Mouse (Mus musculus): ENCODE measurements around the gene Gm20388.

DNA sequence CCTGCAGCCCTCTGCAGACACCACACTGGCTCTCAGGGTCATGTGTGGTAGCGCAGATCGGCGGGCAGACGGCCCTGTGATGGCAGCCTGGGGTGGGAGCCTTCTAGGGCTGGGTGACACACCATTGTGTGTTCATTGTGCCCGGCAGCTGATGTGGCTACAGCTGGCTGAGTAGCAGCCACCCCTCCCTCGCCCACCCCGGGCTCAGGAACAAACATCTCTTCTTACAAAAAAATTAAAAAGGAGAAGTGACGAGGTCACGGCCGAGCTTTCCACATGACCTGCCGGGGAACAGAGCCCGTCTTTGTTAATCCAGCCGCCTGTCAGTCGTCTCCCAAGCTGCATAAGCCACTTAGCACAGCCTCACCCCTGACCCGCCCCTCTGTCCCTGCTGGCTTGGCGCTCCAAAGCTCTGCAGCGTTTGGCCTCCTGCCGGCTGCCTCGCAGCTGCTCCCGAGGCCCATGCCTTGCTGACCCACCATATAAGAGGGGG is 412.4 kb downstream of the Gm20388 start:
- TF ChIP-seq ZC3H11A (IDR thresholded peaks at IDR 0.05; ENCODE audit: borderline replicate concordance, low read depth, low read length) (no peak), MAFK (IDR thresholded peaks at IDR 0.05; ENCODE audit: insufficient read depth, low read depth, low read length) (no peak), HCFC1 (IDR thresholded peaks at IDR 0.05; ENCODE audit: borderline replicate concordance, insufficient read depth, low read length) (no peak), CHD2 (IDR thresholded peaks at IDR 0.05; ENCODE audit: low read depth, low read length) (no peak)
